Mouse (Mus musculus) G1E (cell line): ENCODE data around the gene Casq1.

Experiments used
- CTCF ChIP-seq: IDR thresholded peaks from 2 replicates; pipeline ENCODE4 v1.5.1; 2012; ENCODE audit warnings: low read depth, low read length, inconsistent platforms, mixed read lengths
- GATA1 ChIP-seq: IDR thresholded peaks from 2 replicates; pipeline ENCODE4 v1.6.1; 2012; ENCODE audit warnings: borderline replicate concordance, low read length, inconsistent platforms, mixed read lengths
- POLR2AphosphoS5 ChIP-seq: IDR thresholded peaks from 2 replicates; pipeline ENCODE4 v1.6.1; 2012; ENCODE audit warnings: low read depth, low read length, inconsistent platforms; ENCODE audit not compliant: insufficient replicate concordance

DNA sequence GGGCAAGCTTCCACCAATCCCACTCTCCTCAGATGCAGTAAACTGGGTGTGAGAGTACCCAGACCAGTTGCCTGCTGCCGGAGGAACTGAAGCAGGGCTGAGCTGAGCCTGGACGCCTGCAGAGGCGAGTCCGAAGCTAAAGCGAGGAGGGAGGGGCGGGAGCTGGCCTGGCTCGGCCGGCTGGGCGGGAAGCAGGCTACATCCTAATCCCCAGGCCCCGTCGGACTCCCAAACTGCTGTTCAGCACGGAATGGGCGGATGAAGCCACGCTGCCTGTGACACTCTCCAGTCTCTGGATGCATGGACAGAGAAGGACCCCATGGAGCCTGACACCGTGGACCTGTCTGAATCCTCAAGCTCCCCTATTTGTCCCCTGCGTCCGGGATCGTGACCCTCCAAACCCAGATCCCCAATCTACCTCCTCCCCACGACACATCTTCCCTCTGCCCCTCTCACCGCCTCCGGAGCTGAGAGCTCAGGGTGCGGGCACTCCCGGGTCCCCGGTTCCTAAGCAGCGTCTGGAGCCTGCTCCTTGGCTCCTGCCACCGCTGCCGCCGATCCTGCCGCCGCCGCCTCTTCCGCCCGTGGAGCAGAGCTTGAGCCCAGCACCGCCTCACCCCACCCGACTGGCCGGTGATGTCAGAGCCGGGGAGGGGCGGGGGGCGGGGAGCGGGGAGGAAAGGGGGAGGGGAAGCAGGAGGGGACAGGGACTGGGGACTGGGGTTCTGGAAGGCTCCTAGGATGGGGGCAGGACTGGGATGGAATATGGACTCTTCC, 13.3 kb downstream of the Casq1 start, which contains the start of gene Pea15a:
- TF ChIP-seq POLR2AphosphoS5 (no peak), GATA1 (no peak), CTCF (no peak)
